Mouse (Mus musculus) liver, embryonic 14.5 days (tissue): Measurements from ENCODE around the gene Sdc4.

Experiments used
- CTCF ChIP-seq: IDR thresholded peaks from 2 replicates; pipeline ENCODE4 v1.5.1; 2016; ENCODE audit warnings: antibody characterized with exemption, low read depth, control low read depth
- EP300 ChIP-seq: IDR thresholded peaks from 2 replicates; pipeline ENCODE4 v1.6.1; 2016; ENCODE audit warnings: antibody characterized with exemption, low read depth

- TF ChIP-seq CTCF (no peak), EP300 (no peak)
These were observed 13.6 kb downstream of the Sdc4 start for GRCm38 (mm10) chr2:164429881-164430615.
